Mouse (Mus musculus) frontal cortex, adult (tissue): ENCODE measurements around the gene Chd2.
A peak's percentile ranks its signal among the peaks of the same experiment; 100 is the strongest.
"Not testable (repeated sequence)": the region's sequence is repeated elsewhere in the genome, so short reads cannot be mapped to it uniquely, and the experiment has no call there.

Experiments
- ATAC-seq: cut with Nextera tagmentation; 2 replicates; pipeline ENCODE4 v1.9.2; 2017; ENCODE audit warnings: mild to moderate bottlenecking, moderate library complexity, mixed read lengths; ENCODE audit not compliant: low TSS enrichment

Chd2 gene

GRCm38 (mm10) chr7:73540202-73541078, 1.2 kb downstream of the Chd2 start:
- ATAC-seq: no peak

- ATAC-seq: no peak
Observed at GRCm38 (mm10) chr7:73539116-73539682, 2.4 kb downstream of the Chd2 start.

- no peak for ATAC-seq
Observed at GRCm38 (mm10) chr7:73538424-73539079, 3.1 kb downstream of the Chd2 start.

GRCm38 (mm10) chr7:73537634-73538423, 3.8 kb downstream of the Chd2 start:
- ATAC-seq: peak; percentile 94

GRCm38 (mm10) chr7:73537228-73537627, 4.4 kb downstream of the Chd2 start:
- peak; percentile 0; the same call in 1 of the 2 replicates for ATAC-seq

- ATAC-seq: no peak
Observed at GRCm38 (mm10) chr7:73536579-73536978, 5.1 kb downstream of the Chd2 start.

- no peak for ATAC-seq
Observed at GRCm38 (mm10) chr7:73535861-73536200, 5.8 kb downstream of the Chd2 start.

GRCm38 (mm10) chr7:73534937-73535860, 6.4 kb downstream of the Chd2 start:
- ATAC-seq: no peak

GRCm38 (mm10) chr7:73533457-73533856, 8.2 kb downstream of the Chd2 start:
- ATAC-seq: no peak

- peak; percentile 1; the same call in 1 of the 2 replicates for ATAC-seq
Observed at GRCm38 (mm10) chr7:73532916-73533315, 8.7 kb downstream of the Chd2 start.

GRCm38 (mm10) chr7:73532139-73532538, 9.5 kb downstream of the Chd2 start:
- ATAC-seq: no peak

- ATAC-seq: no peak
Observed at GRCm38 (mm10) chr7:73531506-73532093, 10.0 kb downstream of the Chd2 start.

- ATAC-seq: no peak
Observed at GRCm38 (mm10) chr7:73530846-73531245, 10.8 kb downstream of the Chd2 start.

GRCm38 (mm10) chr7:73530164-73530563, 11.5 kb downstream of the Chd2 start:
- ATAC-seq: no peak; the same call in 1 of the 2 replicates

- ATAC-seq: no peak
Observed at GRCm38 (mm10) chr7:73529261-73529660, 12.4 kb downstream of the Chd2 start.

GRCm38 (mm10) chr7:73528377-73528894, 13.2 kb downstream of the Chd2 start:
- ATAC-seq: not testable (repeated sequence)

- ATAC-seq: no peak
Observed at GRCm38 (mm10) chr7:73527225-73527624, 14.4 kb downstream of the Chd2 start.

GRCm38 (mm10) chr7:73524454-73524952, 17.1 kb downstream of the Chd2 start:
- peak; percentile 77 for ATAC-seq

GRCm38 (mm10) chr7:73523608-73524259, 17.9 kb downstream of the Chd2 start:
- no peak for ATAC-seq
